Mouse (Mus musculus) neural tube, embryonic 11.5 days (tissue): Measurements from ENCODE around the gene Adm. TPM values are rescaled to one million over a fixed set of nuclear protein-coding genes. Genes with fewer than 3 reads are reported as not detected.

ENCODE experiments used
- ATAC-seq: fragments of 200-750 bp; cut with Nextera tagmentation; 2 replicates; pipeline ENCODE4 v1.8.0; 2017; ENCODE audit warnings: moderate number of reproducible peaks, mild to moderate bottlenecking, moderate TSS enrichment, moderate library complexity; ENCODE audit not compliant: insufficient read depth, low FRiP score, low TSS enrichment
- DNase-seq: peaks from one replicate; pipeline ENCODE4 v3.0.0-alpha.2; 2015; ENCODE audit warnings: low spot score
- H3K27ac ChIP-seq: fragments of 300-500 bp; sonication (generic); 2 replicates; pipeline ENCODE4 v1.5.1; 2014; ENCODE audit warnings: low read depth, mild to moderate bottlenecking, low read length
- H3K27me3 ChIP-seq: fragments of 300-500 bp; sonication (generic); 2 replicates; pipeline ENCODE4 v1.6.1; 2014; ENCODE audit warnings: mild to moderate bottlenecking, low read length, mixed read lengths; ENCODE audit not compliant: control insufficient read depth, insufficient read depth
- H3K36me3 ChIP-seq: fragments of 300-500 bp; sonication (generic); 2 replicates; pipeline ENCODE4 v1.6.1; 2014; ENCODE audit warnings: mild to moderate bottlenecking, low read length, moderate library complexity, mixed read lengths; ENCODE audit not compliant: control insufficient read depth, insufficient read depth
- H3K4me1 ChIP-seq: fragments of 300-500 bp; sonication (generic); 2 replicates; pipeline ENCODE4 v1.6.1; 2014; ENCODE audit warnings: low read length, mixed read lengths; ENCODE audit not compliant: control insufficient read depth, insufficient read depth
- H3K4me2 ChIP-seq: fragments of 300-500 bp; sonication (generic); 2 replicates; pipeline ENCODE4 v1.6.1; 2014; ENCODE audit warnings: low read depth, mild to moderate bottlenecking, moderate library complexity
- H3K4me3 ChIP-seq: fragments of 300-500 bp; sonication (generic); 2 replicates; pipeline ENCODE4 v1.5.1; 2014; ENCODE audit warnings: low read depth, low read length
- H3K9ac ChIP-seq: fragments of 300-500 bp; sonication (generic); 2 replicates; pipeline ENCODE4 v1.6.1; 2014; ENCODE audit warnings: mild to moderate bottlenecking, low read length
- H3K9me3 ChIP-seq: fragments of 300-500 bp; sonication (generic); 2 replicates; pipeline ENCODE4 v1.6.1; 2016; ENCODE audit warnings: low read length; ENCODE audit not compliant: control insufficient read depth
- WGBS: fragments of 180-500 bp; shearing (Covaris S2); extraction: QIAGEN DNeasy Blood & Tissue Kit; methylation state at CpG from one replicate; pipeline ENCODE4 v1.1.7; 2014; 5-methylcytosine and 5-hydroxymethylcytosine counted together
- polyA plus RNA-seq: library from polyadenylated mRNA; unstranded; fragments of >200 nt; fragmentation: Nextera tagmentation; extraction: Ambion mirVana; gene quantifications from 2 replicates; pipeline ENCODE4 v1.2.1, GENCODE M21; 2014

The Adm gene
- polyA plus RNA-seq, 1 experiment from 2014 or later, result 3.4 TPM

DNA sequence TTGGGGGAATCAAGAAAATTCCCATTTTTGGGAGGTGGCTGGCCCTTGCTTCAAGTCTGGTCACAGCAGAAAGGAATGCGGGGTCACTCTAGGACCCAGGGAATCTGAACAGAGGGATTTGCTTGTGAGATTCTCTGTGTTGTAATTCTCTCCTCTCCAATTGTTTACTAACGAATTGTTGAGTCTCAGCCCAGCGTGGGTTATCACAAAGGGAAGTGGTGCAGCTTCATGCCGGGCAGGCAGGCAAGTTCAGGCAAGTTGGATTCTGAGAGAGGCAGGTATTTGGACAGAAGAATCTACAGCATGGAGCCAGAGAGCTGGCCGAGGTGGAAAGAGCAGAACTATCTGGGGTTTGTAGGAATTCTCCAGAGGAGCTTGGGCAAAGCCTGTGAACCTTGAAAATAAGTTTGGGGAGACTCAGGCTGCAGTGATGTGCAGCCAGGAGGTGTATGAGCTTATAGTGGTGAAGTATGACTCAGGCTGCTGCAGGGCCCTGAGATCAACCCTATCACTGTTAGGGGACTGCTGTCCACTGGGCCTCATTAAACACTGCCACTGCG lies 43.7 kb downstream of the Adm start:
- 66% methylated on average over 6 of the region's 6 CpGs for WGBS
- DNase-seq, result no peak

More for the DNA sequence above, 43.7 kb downstream of the Adm start:
- Histone ChIP-seq H3K27ac (no peak overlapping the region), H3K9me3 (no peaks in the 10 kb centered on the region), H3K4me3 (no peak overlapping the region), H3K27me3 (no peaks in the 10 kb centered on the region), H3K36me3 (no peaks in the 10 kb centered on the region), H3K4me1 (no peaks in the 10 kb centered on the region), H3K9ac (no peak overlapping the region), H3K4me2 (no peak overlapping the region)
- ATAC-seq, result no peak

Other genes starting within 250 kb of the Adm start
- gene Sbf2, start 12.7 kb upstream of the Adm start, polyA plus RNA-seq, result 38.6 and 40.5 TPM in 2 replicates
- gene Ampd3, start 140.5 kb downstream of the Adm start, polyA plus RNA-seq, result 1.5 TPM in 2 replicates
- gene Rnf141, start 216.8 kb downstream of the Adm start, polyA plus RNA-seq, result 30.8 and 31.3 TPM in 2 replicates
- 1.6 and 1.7 TPM in 2 replicates for gene Lyve1, start 235.6 kb downstream of the Adm start, polyA plus RNA-seq